Mouse (Mus musculus): ENCODE measurements around the gene Skint3. TPM values are rescaled to one million over a fixed set of nuclear protein-coding genes. Genes with fewer than 3 reads are reported as not detected.

Gene Skint3
- not detected in 2 replicates for polyA plus RNA-seq (2014; fragmentation: Nextera tagmentation; extraction: Ambion mirVana)

- no peak within 1 kb of the TSS for H3K27ac ChIP-seq (ENCODE audit: low read depth, low read length)
- H3K9ac ChIP-seq (ENCODE audit: low read depth, low read length), result no peak within 1 kb of the TSS
- 61% methylated on average over 1 of the region's 1 CpGs for whole genome bisulfite sequencing (ENCODE audit: insufficient replicate concordance)
- no peaks in the 10 kb centered on the region for H3K9me3 ChIP-seq (replicated peaks; ENCODE audit: control insufficient read depth, low read length)
- H3K36me3 ChIP-seq (ENCODE audit: control insufficient read depth, insufficient read depth, low read length), result no peaks in the 10 kb centered on the region
- H3K4me2 ChIP-seq, result no peak within 1 kb of the TSS
- H3K27me3 ChIP-seq (ENCODE audit: control insufficient read depth, insufficient read depth, low read length), result no peaks in the 10 kb centered on the region
- no peaks in the 10 kb centered on the region for H3K4me1 ChIP-seq (ENCODE audit: control insufficient read depth, insufficient read depth, low read length)
- no peak within 1 kb of the TSS for H3K4me3 ChIP-seq (ENCODE audit: low read depth, low read length)
- no peak for ATAC-seq (replicated peaks; ENCODE audit: insufficient number of reproducible peaks, low FRiP score, low TSS enrichment)
Measured at GRCm38 (mm10) chr4:112231945-112232344, at the start of gene Skint3. Gene Skint3, plus strand, starts transcription at chr4:112232245.

GRCm38 (mm10) chr4:112243416-112243815 is 11.4 kb downstream of the Skint3 start:
- Histone ChIP-seq H3K9ac (ENCODE audit: low read depth, low read length) (no peak overlapping the region), H3K4me2 (no peak overlapping the region), H3K4me1 (ENCODE audit: control insufficient read depth, insufficient read depth, low read length) (no peaks in the 10 kb centered on the region), H3K9me3 (replicated peaks; ENCODE audit: control insufficient read depth, low read length) (no peaks in the 10 kb centered on the region), H3K36me3 (ENCODE audit: control insufficient read depth, insufficient read depth, low read length) (no peaks in the 10 kb centered on the region), H3K27ac (ENCODE audit: low read depth, low read length) (no peak overlapping the region), H3K27me3 (ENCODE audit: control insufficient read depth, insufficient read depth, low read length) (no peaks in the 10 kb centered on the region), H3K4me3 (ENCODE audit: low read depth, low read length) (no peak overlapping the region)
- 61% methylated on average over 1 of the region's 1 CpGs for WGBS (ENCODE audit: insufficient replicate concordance)
- no peak for ATAC-seq (replicated peaks; ENCODE audit: insufficient number of reproducible peaks, low FRiP score, low TSS enrichment)

- ATAC-seq (replicated peaks; ENCODE audit: insufficient number of reproducible peaks, low FRiP score, low TSS enrichment), result no peak
- no peak overlapping the region for H3K9ac ChIP-seq (ENCODE audit: low read depth, low read length)
- no peaks in the 10 kb centered on the region for H3K27me3 ChIP-seq (ENCODE audit: control insufficient read depth, insufficient read depth, low read length)
- H3K36me3 ChIP-seq (ENCODE audit: control insufficient read depth, insufficient read depth, low read length), result no peaks in the 10 kb centered on the region
- WGBS (ENCODE audit: insufficient replicate concordance), result 86% methylated on average over 3 of the region's 3 CpGs
- no peak overlapping the region for H3K4me2 ChIP-seq
- no peaks in the 10 kb centered on the region; the same call in 1 of the 2 replicates for H3K9me3 ChIP-seq (replicated peaks; ENCODE audit: control insufficient read depth, low read length)
- H3K4me1 ChIP-seq (ENCODE audit: control insufficient read depth, insufficient read depth, low read length), result no peaks in the 10 kb centered on the region
- no peak overlapping the region for H3K27ac ChIP-seq (ENCODE audit: low read depth, low read length)
- H3K4me3 ChIP-seq (ENCODE audit: low read depth, low read length), result no peak overlapping the region
Measured at GRCm38 (mm10) chr4:112243951-112244350, 11.9 kb downstream of the Skint3 start.

GRCm38 (mm10) chr4:112256022-112256421 is 24.0 kb downstream of the Skint3 start:
- Histone ChIP-seq H3K4me1 (ENCODE audit: control insufficient read depth, insufficient read depth, low read length) (no peaks in the 10 kb centered on the region), H3K9me3 (replicated peaks; ENCODE audit: control insufficient read depth, low read length) (0 out of 2 replicates have a peak, but pooled peaks cover 2% of the 10 kb centered on the region), H3K4me2 (no peak overlapping the region), H3K27ac (ENCODE audit: low read depth, low read length) (no peak overlapping the region), H3K36me3 (ENCODE audit: control insufficient read depth, insufficient read depth, low read length) (no peaks in the 10 kb centered on the region), H3K4me3 (ENCODE audit: low read depth, low read length) (no peak overlapping the region), H3K9ac (ENCODE audit: low read depth, low read length) (no peak overlapping the region), H3K27me3 (ENCODE audit: control insufficient read depth, insufficient read depth, low read length) (no peaks in the 10 kb centered on the region)
- ATAC-seq (replicated peaks; ENCODE audit: insufficient number of reproducible peaks, low FRiP score, low TSS enrichment), result no peak
- WGBS (ENCODE audit: insufficient replicate concordance), result 69% methylated on average over 5 of the region's 5 CpGs

GRCm38 (mm10) chr4:112287178-112287974 is 55.3 kb downstream of the Skint3 start:
- 69% methylated on average over 12 of the region's 12 CpGs for WGBS (ENCODE audit: insufficient replicate concordance)
- Histone ChIP-seq H3K9me3 (replicated peaks; ENCODE audit: control insufficient read depth, low read length) (peaks cover 5% of the 10 kb centered on the region; the same call in 1 of the 2 replicates), H3K4me1 (ENCODE audit: control insufficient read depth, insufficient read depth, low read length) (no peaks in the 10 kb centered on the region), H3K27me3 (ENCODE audit: control insufficient read depth, insufficient read depth, low read length) (no peaks in the 10 kb centered on the region), H3K27ac (ENCODE audit: low read depth, low read length) (no peak overlapping the region), H3K4me2 (no peak overlapping the region), H3K4me3 (ENCODE audit: low read depth, low read length) (no peak overlapping the region), H3K36me3 (ENCODE audit: control insufficient read depth, insufficient read depth, low read length) (no peaks in the 10 kb centered on the region), H3K9ac (ENCODE audit: low read depth, low read length) (no peak overlapping the region)
- no peak for ATAC-seq (replicated peaks; ENCODE audit: insufficient number of reproducible peaks, low FRiP score, low TSS enrichment)

- WGBS (ENCODE audit: insufficient replicate concordance), result 81% methylated on average over 4 of the region's 4 CpGs
- Histone ChIP-seq H3K27me3 (ENCODE audit: control insufficient read depth, insufficient read depth, low read length) (no peaks in the 10 kb centered on the region), H3K36me3 (ENCODE audit: control insufficient read depth, insufficient read depth, low read length) (no peaks in the 10 kb centered on the region), H3K9me3 (replicated peaks; ENCODE audit: control insufficient read depth, low read length) (peaks cover 5% of the 10 kb centered on the region; the same call in 1 of the 2 replicates), H3K9ac (ENCODE audit: low read depth, low read length) (no peak overlapping the region), H3K4me2 (no peak overlapping the region), H3K4me3 (ENCODE audit: low read depth, low read length) (no peak overlapping the region), H3K27ac (ENCODE audit: low read depth, low read length) (no peak overlapping the region), H3K4me1 (ENCODE audit: control insufficient read depth, insufficient read depth, low read length) (no peaks in the 10 kb centered on the region)
- no peak for ATAC-seq (replicated peaks; ENCODE audit: insufficient number of reproducible peaks, low FRiP score, low TSS enrichment)
Measured at GRCm38 (mm10) chr4:112288396-112288795, 56.4 kb downstream of the Skint3 start.

GRCm38 (mm10) chr4:112302305-112302704 is 70.3 kb downstream of the Skint3 start:
- 68% methylated on average over 1 of the region's 1 CpGs for WGBS (ENCODE audit: insufficient replicate concordance)
- no peak overlapping the region for H3K4me2 ChIP-seq
- no peaks in the 10 kb centered on the region for H3K36me3 ChIP-seq (ENCODE audit: control insufficient read depth, insufficient read depth, low read length)
- no peak overlapping the region for H3K27ac ChIP-seq (ENCODE audit: low read depth, low read length)
- no peaks in the 10 kb centered on the region for H3K9me3 ChIP-seq (replicated peaks; ENCODE audit: control insufficient read depth, low read length)
- H3K9ac ChIP-seq (ENCODE audit: low read depth, low read length), result no peak overlapping the region
- ATAC-seq (replicated peaks; ENCODE audit: insufficient number of reproducible peaks, low FRiP score, low TSS enrichment), result no peak
- no peak overlapping the region for H3K4me3 ChIP-seq (ENCODE audit: low read depth, low read length)
- no peaks in the 10 kb centered on the region for H3K27me3 ChIP-seq (ENCODE audit: control insufficient read depth, insufficient read depth, low read length)
- no peaks in the 10 kb centered on the region for H3K4me1 ChIP-seq (ENCODE audit: control insufficient read depth, insufficient read depth, low read length)

- H3K4me1 ChIP-seq (ENCODE audit: control insufficient read depth, insufficient read depth, low read length), result no peaks in the 10 kb centered on the region
- no peak overlapping the region for H3K27ac ChIP-seq (ENCODE audit: low read depth, low read length)
- H3K4me3 ChIP-seq (ENCODE audit: low read depth, low read length), result no peak overlapping the region
- no peak overlapping the region for H3K9ac ChIP-seq (ENCODE audit: low read depth, low read length)
- no peak for ATAC-seq (replicated peaks; ENCODE audit: insufficient number of reproducible peaks, low FRiP score, low TSS enrichment)
- WGBS (ENCODE audit: insufficient replicate concordance), result 78% methylated on average over 3 of the region's 3 CpGs
- H3K4me2 ChIP-seq, result no peak overlapping the region
- no peaks in the 10 kb centered on the region for H3K27me3 ChIP-seq (ENCODE audit: control insufficient read depth, insufficient read depth, low read length)
- no peaks in the 10 kb centered on the region for H3K9me3 ChIP-seq (replicated peaks; ENCODE audit: control insufficient read depth, low read length)
- H3K36me3 ChIP-seq (ENCODE audit: control insufficient read depth, insufficient read depth, low read length), result no peaks in the 10 kb centered on the region
Measured at GRCm38 (mm10) chr4:112302855-112303509, 70.9 kb downstream of the Skint3 start.

All from heart, embryonic 11.5 days (tissue).